Mouse (Mus musculus) mesoderm, embryonic 11.5 days (tissue): ENCODE data around the gene Baiap2.

Experiments used
- DNase-seq: peaks from one replicate; pipeline ENCODE4 v3.0.0-alpha.2; 2012; ENCODE audit warnings: low read depth, low spot score

Gene Baiap2

GRCm38 (mm10) chr11:120011761-120012560, 69.4 kb downstream of the Baiap2 start:
- DNase-seq = no peak

GRCm38 (mm10) chr11:120012702-120013101, 70.1 kb downstream of the Baiap2 start:
- no peak for DNase-seq

GRCm38 (mm10) chr11:120013174-120013711, 70.7 kb downstream of the Baiap2 start:
- peak; percentile 93 for DNase-seq

GRCm38 (mm10) chr11:120014758-120015157, 72.2 kb downstream of the Baiap2 start:
- DNase-seq = no peak

- DNase-seq = no peak
Measured at GRCm38 (mm10) chr11:120017011-120017410, 74.4 kb downstream of the Baiap2 start.

- DNase-seq = no peak
Measured at GRCm38 (mm10) chr11:120019542-120020440, 77.2 kb downstream of the Baiap2 start.

GRCm38 (mm10) chr11:120021367-120021766, 78.8 kb downstream of the Baiap2 start:
- DNase-seq = no peak

- no peak for DNase-seq
Measured at GRCm38 (mm10) chr11:120022216-120022615, 79.7 kb downstream of the Baiap2 start.

GRCm38 (mm10) chr11:120022841-120023240, 80.3 kb downstream of the Baiap2 start:
- DNase-seq = no peak

- no peak for DNase-seq
Measured at GRCm38 (mm10) chr11:120026941-120027340, 84.4 kb downstream of the Baiap2 start.

- no peak for DNase-seq
Measured at GRCm38 (mm10) chr11:120028319-120029092, 85.9 kb downstream of the Baiap2 start.

- DNase-seq = no peak
Measured at GRCm38 (mm10) chr11:120029431-120030144, 87.0 kb downstream of the Baiap2 start.

GRCm38 (mm10) chr11:120030145-120030901, 87.8 kb downstream of the Baiap2 start:
- peak; percentile 64 for DNase-seq

- DNase-seq = no peak
Measured at GRCm38 (mm10) chr11:120032052-120032451, 89.5 kb downstream of the Baiap2 start.

GRCm38 (mm10) chr11:120033473-120033872, 90.9 kb downstream of the Baiap2 start:
- DNase-seq = no peak

GRCm38 (mm10) chr11:120034306-120034705, 91.7 kb downstream of the Baiap2 start:
- no peak for DNase-seq

- no peak for DNase-seq
Measured at GRCm38 (mm10) chr11:120034762-120035161, 92.2 kb downstream of the Baiap2 start.

GRCm38 (mm10) chr11:120039581-120039980, 97.0 kb downstream of the Baiap2 start:
- DNase-seq = no peak

GRCm38 (mm10) chr11:120040440-120040839, 97.9 kb downstream of the Baiap2 start:
- no peak for DNase-seq
